Mouse (Mus musculus) heart, embryonic 14.5 days (tissue): ENCODE measurements at regions not wholly inside any gene's neighbourhood (a gene's known extent, or its start where the extent isn't known, plus 50 kb on each side); places are given as distances from the start of the nearest gene placed in this dataset.

ENCODE experiments used
- ATAC-seq: fragments of 200-750 bp; cut with Nextera tagmentation; 2 replicates; pipeline ENCODE4 v1.8.0; 2017; ENCODE audit warnings: low read depth, moderate TSS enrichment; ENCODE audit not compliant: insufficient number of reproducible peaks, insufficient read depth, low FRiP score
- H3K27ac ChIP-seq, 2 experiments: fragments of 200-500 bp in 1 of 2; fragments of 300-500 bp in 1 of 2; sonication (generic) in 1 of 2; replicated peaks in 1 of 2; 2 replicates each; pipeline ENCODE4 v1.5.1; 2012 to 2014; ENCODE audit warnings: low read depth in 2 of 2, low read length in 2 of 2, control low read depth in 1 of 2, mild to moderate bottlenecking in 1 of 2, mixed read lengths in 1 of 2; ENCODE audit not compliant: control insufficient read depth in 1 of 2, insufficient read depth in 1 of 2
- H3K27me3 ChIP-seq: fragments of 300-500 bp; sonication (generic); 2 replicates; pipeline ENCODE4 v1.6.1; 2014; ENCODE audit warnings: mild to moderate bottlenecking, low read length, control low read depth; ENCODE audit not compliant: control insufficient read depth, insufficient read depth
- H3K36me3 ChIP-seq: fragments of 300-500 bp; sonication (generic); 2 replicates; pipeline ENCODE4 v1.6.1; 2014; ENCODE audit warnings: mild to moderate bottlenecking, control low read depth, low read length, mixed read lengths; ENCODE audit not compliant: control insufficient read depth, insufficient read depth
- H3K4me1 ChIP-seq, 2 experiments: fragments of 200-500 bp in 1 of 2; fragments of 300-500 bp in 1 of 2; sonication (generic) in 1 of 2; 2 replicates each; pipeline ENCODE4 v1.6.1; 2012 to 2014; ENCODE audit warnings: low read length in 2 of 2, control low read depth in 1 of 2, mixed read lengths in 1 of 2; ENCODE audit not compliant: control insufficient read depth in 2 of 2, insufficient read depth in 2 of 2
- H3K4me2 ChIP-seq: fragments of 300-500 bp; sonication (generic); 2 replicates; pipeline ENCODE4 v1.6.1; 2014; ENCODE audit warnings: mild to moderate bottlenecking, low read length
- H3K4me3 ChIP-seq, 2 experiments: fragments of 200-500 bp in 1 of 2; fragments of 300-500 bp in 1 of 2; sonication (generic) in 1 of 2; 2 replicates each; pipeline ENCODE4 v1.5.1; 2012 to 2014; ENCODE audit warnings: low read length in 2 of 2, mild to moderate bottlenecking in 2 of 2, control low read depth in 1 of 2, low read depth in 1 of 2, moderate library complexity in 1 of 2; ENCODE audit not compliant: control insufficient read depth in 1 of 2, insufficient read depth in 1 of 2
- H3K9ac ChIP-seq: fragments of 300-500 bp; sonication (generic); 2 replicates; pipeline ENCODE4 v1.6.1; 2014; ENCODE audit warnings: mild to moderate bottlenecking, low read length
- H3K9me3 ChIP-seq: fragments of 300-500 bp; sonication (generic); 2 replicates; pipeline ENCODE4 v1.6.1; 2016; ENCODE audit warnings: low read length, control low read depth; ENCODE audit not compliant: control insufficient read depth
- WGBS: fragments of 180-500 bp; shearing (Covaris S2); extraction: QIAGEN DNeasy Blood & Tissue Kit; methylation state at CpG from one replicate; pipeline ENCODE4 v1.1.7; 2014; 5-methylcytosine and 5-hydroxymethylcytosine counted together

GRCm38 (mm10) chr14:24646239-24646848 is 159.4 kb downstream of the Rps24 start:
- Histone ChIP-seq H3K36me3 (no peaks in the 10 kb centered on the region), H3K27ac (no peak overlapping the region), H3K4me1 (no peaks in the 10 kb centered on the region), H3K9ac (no peak overlapping the region), H3K9me3 (no peaks in the 10 kb centered on the region), H3K27me3 (no peaks in the 10 kb centered on the region; the same call in 1 of the 2 replicates), H3K4me3 (no peak overlapping the region), H3K4me2 (no peak overlapping the region)
- ATAC-seq, result no peak
- 84% methylated on average over 6 of the region's 6 CpGs for WGBS

DNA sequence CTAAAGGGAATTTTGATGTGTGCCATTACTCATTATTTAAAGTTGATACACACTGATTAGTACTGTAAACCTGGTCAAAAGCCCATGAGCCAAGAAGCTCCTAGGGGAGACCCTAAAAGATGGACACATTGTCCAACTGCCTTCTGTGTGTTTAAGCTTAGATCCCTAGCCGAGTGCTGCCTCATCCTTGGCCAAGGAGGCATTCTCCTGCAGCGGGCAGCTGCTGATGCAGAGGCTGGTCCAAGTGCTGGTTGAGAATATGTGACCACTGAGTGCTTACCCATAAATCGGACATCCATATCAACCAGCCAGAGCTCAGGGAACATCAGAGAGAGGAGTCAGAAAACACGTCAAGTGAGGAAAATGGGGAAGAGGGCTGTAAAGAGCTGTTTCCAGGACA is 160.8 kb downstream of the Rps24 start:
- Histone ChIP-seq H3K9me3 (no peaks in the 10 kb centered on the region), H3K4me1 (no peaks in the 10 kb centered on the region), H3K27me3 (no peaks in the 10 kb centered on the region; the same call in 1 of the 2 replicates), H3K9ac (no peak overlapping the region), H3K27ac (no peak overlapping the region), H3K4me2 (no peak overlapping the region), H3K4me3 (no peak overlapping the region), H3K36me3 (no peaks in the 10 kb centered on the region)
- ATAC-seq, result no peak
- 77% methylated on average over 4 of the region's 4 CpGs for WGBS

GRCm38 (mm10) chr14:24650195-24650901 is 163.4 kb downstream of the Rps24 start:
- H3K27me3 ChIP-seq, result no peaks in the 10 kb centered on the region; the same call in 1 of the 2 replicates
- peaks cover 1 to 2% of the 10 kb centered on the region in 2 experiments; a peak in 3 of 4 replicates for H3K4me1 ChIP-seq
- no peak overlapping the region for H3K9ac ChIP-seq
- H3K4me3 ChIP-seq, result no peak overlapping the region
- H3K4me2 ChIP-seq, result no peak overlapping the region
- H3K9me3 ChIP-seq, result no peaks in the 10 kb centered on the region
- H3K27ac ChIP-seq, result no peak overlapping the region
- H3K36me3 ChIP-seq, result no peaks in the 10 kb centered on the region
- ATAC-seq, result no peak
- 69% methylated on average over 7 of the region's 7 CpGs for WGBS

DNA sequence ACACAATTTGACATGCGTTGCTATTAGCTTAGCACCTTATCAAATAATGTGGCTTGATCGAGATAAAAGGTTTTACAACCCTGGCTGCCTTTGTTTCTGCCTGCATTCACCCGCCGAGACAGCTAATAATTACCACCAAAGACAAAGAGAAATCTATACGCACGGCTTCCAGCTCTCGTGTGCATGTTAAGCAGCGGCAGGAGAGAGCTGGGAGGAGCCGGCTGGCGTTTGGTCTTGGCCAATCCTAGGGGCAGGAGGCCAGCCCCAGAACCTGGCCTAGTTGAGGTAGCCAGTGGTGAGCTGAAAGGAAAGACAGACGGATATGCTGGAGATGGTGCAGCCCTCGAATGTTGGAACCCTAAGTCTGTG is 164.0 kb downstream of the Rps24 start:
- no peak overlapping the region for H3K4me2 ChIP-seq
- no peak overlapping the region for H3K4me3 ChIP-seq
- no peaks in the 10 kb centered on the region for H3K9me3 ChIP-seq
- H3K9ac ChIP-seq, result no peak overlapping the region
- ATAC-seq, result no peak
- 52% methylated on average over 12 of the region's 12 CpGs for WGBS
- peaks cover 4 to 7% of the 10 kb centered on the region in 2 experiments for H3K4me1 ChIP-seq
- no peak overlapping the region for H3K27ac ChIP-seq
- no peaks in the 10 kb centered on the region for H3K36me3 ChIP-seq
- no peaks in the 10 kb centered on the region for H3K27me3 ChIP-seq

DNA sequence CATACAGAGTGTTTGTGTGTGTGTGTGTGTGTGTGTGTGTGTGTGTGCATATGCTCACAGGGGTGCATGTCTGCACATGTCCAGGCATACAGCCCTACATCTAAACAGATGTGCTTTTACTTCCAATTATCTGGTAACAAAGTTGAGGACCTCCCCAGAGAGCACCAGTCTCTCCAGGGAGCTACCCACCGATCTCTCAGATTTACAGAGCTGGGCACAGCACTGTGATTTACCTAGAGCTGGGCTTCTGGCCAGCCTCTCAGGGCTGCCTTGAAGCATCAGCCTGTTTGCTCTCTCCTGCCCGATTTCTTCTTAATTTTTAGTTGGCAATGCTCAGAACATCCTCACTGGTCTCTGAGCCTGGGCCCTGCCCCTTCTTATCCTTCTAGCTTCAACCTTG is 165.7 kb downstream of the Rps24 start:
- 65% methylated on average over 2 of the region's 2 CpGs for WGBS
- Histone ChIP-seq H3K36me3 (no peaks in the 10 kb centered on the region), H3K9ac (no peak overlapping the region), H3K4me1 (peaks cover 4 to 10% of the 10 kb centered on the region in 2 experiments), H3K4me2 (no peak overlapping the region), H3K4me3 (no peak overlapping the region), H3K27me3 (no peaks in the 10 kb centered on the region), H3K27ac (no peak overlapping the region), H3K9me3 (no peaks in the 10 kb centered on the region)
- ATAC-seq, result no peak

- no peak overlapping the region for H3K27ac ChIP-seq
- H3K4me2 ChIP-seq, result 0 out of 2 replicates have a peak overlapping the region, but pooled peaks have one; percentile 20
- peaks cover 4 to 10% of the 10 kb centered on the region in 2 experiments for H3K4me1 ChIP-seq
- H3K4me3 ChIP-seq, result no peak overlapping the region
- peak; percentile 57 for ATAC-seq
- H3K9ac ChIP-seq, result no peak overlapping the region
- no peaks in the 10 kb centered on the region for H3K36me3 ChIP-seq
- H3K27me3 ChIP-seq, result no peaks in the 10 kb centered on the region
- H3K9me3 ChIP-seq, result no peaks in the 10 kb centered on the region
- 13% methylated on average over 9 of the region's 9 CpGs for WGBS
Observed at GRCm38 (mm10) chr14:24655580-24655979, 168.7 kb downstream of the Rps24 start.

GRCm38 (mm10) chr14:24661797-24662196 is 174.9 kb downstream of the Rps24 start:
- no peaks in the 10 kb centered on the region for H3K4me1 ChIP-seq
- H3K36me3 ChIP-seq, result no peaks in the 10 kb centered on the region
- no peaks in the 10 kb centered on the region for H3K9me3 ChIP-seq
- WGBS, result 68% methylated on average over 2 of the region's 2 CpGs
- H3K27ac ChIP-seq, result no peak overlapping the region
- H3K27me3 ChIP-seq, result no peaks in the 10 kb centered on the region
- no peak overlapping the region for H3K9ac ChIP-seq
- no peak overlapping the region for H3K4me2 ChIP-seq
- ATAC-seq, result no peak
- no peak overlapping the region for H3K4me3 ChIP-seq
